In the genomic region with DNA sequence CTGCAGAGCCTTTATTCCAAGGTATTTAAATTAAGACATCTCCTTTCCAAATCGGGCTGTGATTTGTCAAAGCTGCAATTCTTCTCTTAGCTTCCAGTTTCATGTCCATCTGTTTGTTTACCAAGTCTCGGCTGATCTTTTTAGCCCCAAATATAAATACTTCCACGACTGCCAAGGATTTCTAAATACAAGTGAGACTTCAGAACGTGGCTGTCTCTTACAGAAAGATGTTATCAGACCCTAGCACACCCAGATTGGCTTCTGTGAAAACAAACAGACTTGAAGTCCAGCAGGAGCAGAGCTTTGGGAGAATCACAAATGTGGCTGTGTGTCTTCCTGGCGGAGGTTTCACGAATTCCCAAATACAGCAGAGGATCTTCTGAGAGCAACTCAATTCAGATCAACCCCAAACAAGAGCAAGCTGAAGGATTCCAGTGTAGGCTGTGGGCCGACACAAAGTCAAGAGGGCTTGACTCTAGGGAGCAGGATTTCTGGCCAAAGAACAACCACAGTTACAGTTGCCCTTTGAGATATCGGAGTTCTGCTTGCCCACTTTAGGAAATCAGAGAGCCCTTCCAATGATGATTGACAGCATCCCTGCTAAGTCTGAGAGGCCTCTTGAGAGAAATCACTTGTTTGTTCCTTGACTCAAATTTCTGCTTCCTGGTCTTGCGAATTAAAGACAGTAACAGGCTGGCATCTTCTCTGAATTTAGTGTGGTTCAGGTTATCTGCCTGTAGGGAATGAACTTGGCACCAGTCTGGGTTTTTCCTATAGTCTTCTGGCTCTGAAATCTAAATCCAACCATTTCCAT, we compare ENCODE assay signal across 11 mouse cellular contexts. TPM values are rescaled to one million over a fixed set of nuclear protein-coding genes. Genes with fewer than 3 reads are reported as not detected.
DNase-seq lines count a peak whose midpoint lies in the region; ATAC-seq and TF ChIP-seq lines count a peak whose summit lies in the region.
"Had no signal": no experiment of that assay in that cellular context is flagged by ENCODE, and none has a peak within 500 bp of the region (broad histone marks: within the 10 kb centered on the region; RNA-seq: fewer than 3 reads in every experiment).

No protein-coding gene starts in this region.

- no peaks in the 10 kb centered on the region for H3K27me3 ChIP-seq in intestine, embryonic 14.5 days (replicated peaks; ENCODE audit: control insufficient read depth, insufficient read depth, low read length)
- no peaks in the 10 kb centered on the region for H3K27me3 ChIP-seq in intestine, postnatal 0 days (replicated peaks; ENCODE audit: control insufficient read depth, insufficient read depth, low read length)
- H3K27me3 ChIP-seq in heart, postnatal 0 days (ENCODE audit: control insufficient read depth, insufficient read depth, low read length): no peaks in the 10 kb centered on the region
- H3K27me3 ChIP-seq: hindbrain, embryonic 15.5 days; limb, embryonic 12.5 days had no signal

- no peak overlapping the region for H3K4me2 ChIP-seq in intestine, embryonic 14.5 days (ENCODE audit: low read length)
- no peak overlapping the region for H3K4me2 ChIP-seq in intestine, postnatal 0 days (replicated peaks; ENCODE audit: low read depth)
- no peak overlapping the region for H3K4me2 ChIP-seq in heart, postnatal 0 days (ENCODE audit: low read depth, low read length)
- H3K4me2 ChIP-seq: hindbrain, embryonic 15.5 days; limb, embryonic 12.5 days had no signal

- no peak overlapping the region for H3K4me3 ChIP-seq in intestine, embryonic 14.5 days (ENCODE audit: low read depth, low read length)
- no peak overlapping the region for H3K4me3 ChIP-seq in intestine, postnatal 0 days (ENCODE audit: low read depth, low read length)
- no peak overlapping the region for H3K4me3 ChIP-seq in heart, postnatal 0 days (ENCODE audit: low read depth, low read length)
- H3K4me3 ChIP-seq: hindbrain, embryonic 15.5 days; limb, embryonic 12.5 days; midbrain, embryonic 10.5 days had no signal

- peak overlapping the region; percentile 54 for H3K27ac ChIP-seq in intestine, embryonic 14.5 days (ENCODE audit: low read depth)
- H3K27ac ChIP-seq in intestine, postnatal 0 days (ENCODE audit: low read depth, low read length): no peak overlapping the region
- peak overlapping the region; percentile 65 for H3K27ac ChIP-seq in heart, postnatal 0 days (ENCODE audit: low read depth)
- H3K27ac ChIP-seq: hindbrain, embryonic 15.5 days; limb, embryonic 12.5 days; midbrain, embryonic 10.5 days had no signal

- no peak for TF ChIP-seq CTCF in intestine, postnatal 0 days (IDR thresholded peaks at IDR 0.05; ENCODE audit: low read depth)
- TF ChIP-seq CTCF in heart, postnatal 0 days (IDR thresholded peaks at IDR 0.05; ENCODE audit: low read depth): no peak

- H3K9me3 ChIP-seq in intestine, embryonic 14.5 days (ENCODE audit: control insufficient read depth, low read length): no peaks in the 10 kb centered on the region
- H3K9me3 ChIP-seq in intestine, postnatal 0 days (ENCODE audit: control insufficient read depth): no peaks in the 10 kb centered on the region
- 0 out of 2 replicates have a peak, but pooled peaks cover 8% of the 10 kb centered on the region for H3K9me3 ChIP-seq in heart, postnatal 0 days (replicated peaks; ENCODE audit: control insufficient read depth, low read length)
- H3K9me3 ChIP-seq: hindbrain, embryonic 15.5 days; limb, embryonic 12.5 days had no signal

- TF ChIP-seq EP300 in heart, postnatal 0 days (IDR thresholded peaks at IDR 0.05; ENCODE audit: low read depth): no peak

- WGBS in intestine, embryonic 14.5 days: 29% methylated on average over 9 of the region's 9 CpGs
- 37% methylated on average over 9 of the region's 9 CpGs for WGBS in intestine, postnatal 0 days
- 24% methylated on average over 9 of the region's 9 CpGs for WGBS in heart, postnatal 0 days

- peak; percentile 16 for DNase-seq in embryo, embryonic 10 days (ENCODE audit: low spot score)
- DNase-seq in embryo, embryonic 9.5 days (ENCODE audit: extremely low spot score): no peak
- DNase-seq in intestine, embryonic 14.5 days (ENCODE audit: low spot score): no peak
- DNase-seq in 3T3-L1 (ENCODE audit: low read depth, low spot score): peak; percentile 53
- DNase-seq in heart, postnatal 0 days (ENCODE audit: low spot score): no peak
- DNase-seq in cerebellum, postnatal 25 days: no peak

- ATAC-seq in intestine, embryonic 14.5 days (replicated peaks; ENCODE audit: low FRiP score, low TSS enrichment, low read depth): no peak
- ATAC-seq in intestine, postnatal 0 days: no peak
- ATAC-seq in heart, postnatal 0 days (ENCODE audit: insufficient read depth, low read depth): no peak
- ATAC-seq in erythroid progenitor cell, adult 5-6 weeks (replicated peaks; ENCODE audit: low FRiP score, poor library complexity, severe bottlenecking): no peak

- H3K36me3 ChIP-seq in intestine, embryonic 14.5 days (ENCODE audit: control insufficient read depth, insufficient read depth, low read length): no peaks in the 10 kb centered on the region
- no peaks in the 10 kb centered on the region for H3K36me3 ChIP-seq in intestine, postnatal 0 days (ENCODE audit: control insufficient read depth, insufficient read depth)
- H3K36me3 ChIP-seq in heart, postnatal 0 days (replicated peaks; ENCODE audit: control insufficient read depth, insufficient read depth, low read length): no peaks in the 10 kb centered on the region
- H3K36me3 ChIP-seq: hindbrain, embryonic 15.5 days; limb, embryonic 12.5 days; midbrain, embryonic 10.5 days had no signal

- H3K9ac ChIP-seq in intestine, embryonic 14.5 days (ENCODE audit: low read length): no peak overlapping the region
- no peak overlapping the region for H3K9ac ChIP-seq in intestine, postnatal 0 days (ENCODE audit: low read depth, low read length)
- 0 out of 2 replicates have a peak overlapping the region, but pooled peaks have one; percentile 11 for H3K9ac ChIP-seq in heart, postnatal 0 days (replicated peaks; ENCODE audit: low read depth, low read length)
- H3K9ac ChIP-seq: hindbrain, embryonic 15.5 days; limb, embryonic 12.5 days had no signal

- peaks cover 25% of the 10 kb centered on the region; the same call in 1 of the 2 replicates for H3K4me1 ChIP-seq in intestine, embryonic 14.5 days (replicated peaks; ENCODE audit: control insufficient read depth, insufficient read depth, low read length)
- no peaks in the 10 kb centered on the region for H3K4me1 ChIP-seq in intestine, postnatal 0 days (replicated peaks; ENCODE audit: control insufficient read depth, insufficient read depth, low read length)
- peaks cover 44% of the 10 kb centered on the region for H3K4me1 ChIP-seq in heart, postnatal 0 days (ENCODE audit: control insufficient read depth, insufficient read depth)
- H3K4me1 ChIP-seq: midbrain, embryonic 10.5 days had no signal

RNA-seq across cellular contexts. Expression of a gene that starts 34.4 kb away (rescaled TPM):
- 10.0 and 11.7 TPM in 2 replicates for polyA plus RNA-seq in intestine, embryonic 14.5 days (2014; fragmentation: Nextera tagmentation; extraction: Ambion mirVana)
- 3.6 and 4.0 TPM in 2 replicates for polyA plus RNA-seq in intestine, postnatal 0 days (2015; fragmentation: Nextera tagmentation; extraction: Ambion mirVana)
- total RNA-seq in heart, postnatal 0 days (2014; rRNA removed; ENCODE audit: low replicate concordance): 35.1 and 56.9 TPM in 2 replicates
- 39.0 and 44.6 TPM in 2 replicates for polyA plus RNA-seq in heart, postnatal 0 days (2015; fragmentation: Nextera tagmentation; extraction: Ambion mirVana)
- total RNA-seq in erythroid progenitor cell, adult 5-6 weeks (2015; ENCODE audit: low replicate concordance): not detected in 2 replicates
- not detected in 2 replicates for total RNA-seq in erythroid progenitor cell, adult 5-6 weeks (2017; ENCODE audit: low replicate concordance)

Comparison
In these comparisons a context has a peak if more than half of its experiments do, and no peak if none do; other contexts are left out.
1. DNase-seq: peak in embryo, embryonic 10 days (single experiment) and 3T3-L1 (single experiment); none in embryo, embryonic 9.5 days (single experiment), intestine, embryonic 14.5 days (single experiment), heart, postnatal 0 days (single experiment) and cerebellum, postnatal 25 days (0 of 2).